Mouse (Mus musculus) right cerebral cortex, postnatal 25 days (tissue): ENCODE results near the gene Nup98.
A peak's percentile ranks its signal among the peaks of the same experiment; 100 is the strongest.

Experiments
- DNase-seq: peaks from one replicate; pipeline ENCODE4 v3.0.0; 2022

Nup98 gene

GRCm38 (mm10) chr7:102228049-102228670 lies 18.2 kb upstream of the Nup98 start:
- peak; percentile 1 for DNase-seq

- peak; percentile 2 for DNase-seq
These were observed 16.1 kb upstream of the Nup98 start for GRCm38 (mm10) chr7:102226051-102226450.

- peak; percentile 2 for DNase-seq
These were observed 14.1 kb upstream of the Nup98 start for GRCm38 (mm10) chr7:102223883-102224738.

GRCm38 (mm10) chr7:102222830-102223556 lies 13.0 kb upstream of the Nup98 start:
- peak; percentile 66 for DNase-seq

GRCm38 (mm10) chr7:102222336-102222735 lies 12.4 kb upstream of the Nup98 start:
- peak; percentile 7 for DNase-seq

- DNase-seq = peak; percentile 0
These were observed 11.9 kb upstream of the Nup98 start for GRCm38 (mm10) chr7:102221899-102222298.

- DNase-seq = no peak
These were observed 1.1 kb upstream of the Nup98 start for GRCm38 (mm10) chr7:102211071-102211470.

- no peak for DNase-seq
These were observed 1.1 kb downstream of the Nup98 start for GRCm38 (mm10) chr7:102208806-102209363.

- DNase-seq = no peak
These were observed 4.3 kb downstream of the Nup98 start for GRCm38 (mm10) chr7:102205646-102206045.

- DNase-seq = no peak
These were observed 5.6 kb downstream of the Nup98 start for GRCm38 (mm10) chr7:102204296-102204857.

GRCm38 (mm10) chr7:102200996-102201785 lies 8.8 kb downstream of the Nup98 start:
- DNase-seq = no peak

- DNase-seq = no peak
These were observed 9.4 kb downstream of the Nup98 start for GRCm38 (mm10) chr7:102200576-102200975.

GRCm38 (mm10) chr7:102192356-102192755 lies 17.6 kb downstream of the Nup98 start:
- DNase-seq = no peak

GRCm38 (mm10) chr7:102183849-102184248 lies 26.1 kb downstream of the Nup98 start:
- no peak for DNase-seq

- no peak for DNase-seq
These were observed 39.7 kb downstream of the Nup98 start for GRCm38 (mm10) chr7:102170300-102170699.

- DNase-seq = no peak
These were observed 56.3 kb downstream of the Nup98 start for GRCm38 (mm10) chr7:102153691-102154090.

- no peak for DNase-seq
These were observed 72.1 kb downstream of the Nup98 start for GRCm38 (mm10) chr7:102137898-102138297.

GRCm38 (mm10) chr7:102137464-102137863 lies 72.5 kb downstream of the Nup98 start:
- DNase-seq = no peak

- DNase-seq = no peak
These were observed 77.6 kb downstream of the Nup98 start for GRCm38 (mm10) chr7:102132395-102132794.

GRCm38 (mm10) chr7:102120326-102120725 lies 89.7 kb downstream of the Nup98 start:
- no peak for DNase-seq

- DNase-seq = no peak
These were observed 92.6 kb downstream of the Nup98 start for GRCm38 (mm10) chr7:102117382-102117781.
